Mouse (Mus musculus) liver, postnatal 0 days (tissue): ENCODE data around the gene Tecpr2.

Experiments used
- CTCF ChIP-seq: sonication (generic); IDR thresholded peaks from 2 replicates; pipeline ENCODE4 v1.5.1; 2016; ENCODE audit warnings: antibody characterized with exemption, low read depth
- EP300 ChIP-seq: IDR thresholded peaks from 2 replicates; pipeline ENCODE4 v1.6.1; 2016; ENCODE audit warnings: antibody characterized with exemption, low read depth, mild to moderate bottlenecking

DNA sequence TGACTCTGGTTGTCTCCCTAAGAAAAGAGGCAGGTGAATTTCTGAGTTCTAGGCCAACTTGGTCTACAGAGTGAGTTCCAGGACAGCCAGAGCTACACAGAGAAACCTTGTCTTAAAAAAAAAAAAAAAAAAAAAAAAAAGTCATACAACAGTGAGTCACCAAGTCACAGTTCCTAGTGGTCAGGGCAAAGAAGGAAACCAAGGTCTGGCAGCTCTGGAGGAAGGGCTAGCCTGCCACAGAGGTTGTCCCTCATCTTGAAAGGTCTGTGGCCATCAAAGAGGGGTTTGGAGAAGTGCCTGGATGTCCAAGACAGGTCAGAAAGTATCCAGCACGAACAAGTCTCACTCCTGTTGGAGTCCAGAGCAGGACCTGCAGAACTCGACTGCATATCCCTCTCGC, 127.7 kb downstream of the Tecpr2 start:
- TF ChIP-seq CTCF (no peak), EP300 (no peak)
